Mouse (Mus musculus): Measurements from ENCODE around the gene Il17re.

- no peak for TF ChIP-seq POLR2A (IDR thresholded peaks at IDR 0.05; ENCODE audit: insufficient read depth, low read depth, low read length)
- TF ChIP-seq EP300 (IDR thresholded peaks at IDR 0.05; ENCODE audit: insufficient read depth, low read depth, low read length), result no peak
Observed at GRCm38 (mm10) chr6:113477353-113477752, 19.1 kb downstream of the Il17re start.

Measured in heart, adult 2 months (tissue).